Mouse (Mus musculus) spleen, postnatal 36 days (tissue): ENCODE results near the gene Kcnq1.

Experiments used
- DNase-seq, 2 experiments: peaks; one replicate each; pipeline ENCODE4 v3.0.0; 2022; ENCODE audit warnings: low spot score in 2 of 2, mixed read lengths in 1 of 2

The Kcnq1 gene

DNA sequence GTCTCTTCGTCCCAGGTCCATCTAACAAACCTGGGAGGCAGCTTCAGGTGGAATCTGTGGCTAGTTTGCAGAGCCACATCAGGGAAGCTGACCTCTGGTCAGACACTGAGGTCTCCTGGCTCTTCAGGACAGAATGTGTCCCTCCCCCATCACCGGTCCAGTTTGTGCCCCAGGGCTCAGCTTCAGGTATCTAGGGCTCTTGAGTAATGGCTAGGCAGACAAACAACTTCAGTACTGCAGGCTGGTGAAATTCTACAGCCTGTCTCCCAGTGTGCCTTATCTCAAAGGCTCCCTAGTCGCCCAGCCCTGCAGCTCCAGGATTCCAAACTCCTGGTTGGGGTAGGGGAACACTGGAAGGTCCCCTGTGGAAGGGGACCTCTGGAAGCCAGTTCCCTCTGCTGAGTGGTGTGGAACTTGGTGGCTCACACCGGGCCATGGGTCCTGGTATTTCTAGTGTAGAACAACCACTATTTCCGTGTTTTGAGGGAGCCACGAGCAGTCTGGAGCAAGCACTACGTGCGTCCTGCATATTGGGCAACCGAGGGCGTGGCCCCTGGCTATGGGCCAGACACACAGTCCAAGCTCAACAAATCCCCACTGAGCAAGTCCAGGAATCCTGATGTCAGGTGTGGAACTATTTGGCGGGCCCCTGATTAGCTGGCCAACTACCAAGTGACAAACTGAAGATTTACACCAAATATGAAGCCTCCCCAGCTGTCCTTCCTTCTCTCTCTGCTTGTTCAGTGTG, 207.6 kb downstream of the Kcnq1 start:
- no peak for DNase-seq

DNA sequence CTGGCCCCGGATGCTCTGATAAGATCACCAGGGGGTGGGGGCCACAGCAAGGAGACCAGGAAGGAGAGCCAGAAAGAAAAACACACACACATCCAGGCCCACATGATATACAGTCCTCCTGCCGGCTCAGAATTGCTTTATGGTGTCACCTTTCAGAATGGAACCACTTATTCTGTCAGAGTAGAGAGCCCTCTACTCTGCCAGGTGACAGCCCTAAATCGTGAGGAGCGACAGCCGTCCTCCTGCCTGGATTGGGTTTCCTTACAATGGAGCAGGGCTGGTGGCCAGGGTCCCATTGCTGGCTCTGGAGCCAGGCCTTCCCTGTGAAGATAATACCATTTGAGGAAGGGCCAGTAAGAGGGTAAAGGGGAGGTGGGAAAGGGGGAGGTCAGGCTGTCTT, 212.3 kb downstream of the Kcnq1 start:
- no peak for DNase-seq

DNA sequence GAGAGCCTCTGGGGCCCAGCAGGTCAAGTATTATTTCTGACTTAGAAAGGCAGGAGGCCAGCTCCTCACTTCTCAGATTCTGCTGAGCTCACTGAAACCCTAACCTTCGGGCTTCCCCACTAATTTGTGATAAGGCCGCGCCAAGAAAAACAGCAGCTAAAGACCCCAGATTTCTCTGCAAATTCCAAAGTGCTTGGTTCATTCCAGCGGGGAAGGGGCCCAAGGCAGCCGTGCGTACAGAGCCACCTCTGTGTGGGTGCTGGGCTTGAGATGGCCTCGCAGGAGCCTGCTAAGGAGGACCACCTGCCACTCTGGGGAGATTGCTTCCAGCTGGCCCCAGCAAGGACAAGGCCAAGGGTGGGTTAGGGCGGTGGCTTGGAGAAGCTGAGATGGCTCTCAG, 214.2 kb downstream of the Kcnq1 start:
- no peak for DNase-seq

DNA sequence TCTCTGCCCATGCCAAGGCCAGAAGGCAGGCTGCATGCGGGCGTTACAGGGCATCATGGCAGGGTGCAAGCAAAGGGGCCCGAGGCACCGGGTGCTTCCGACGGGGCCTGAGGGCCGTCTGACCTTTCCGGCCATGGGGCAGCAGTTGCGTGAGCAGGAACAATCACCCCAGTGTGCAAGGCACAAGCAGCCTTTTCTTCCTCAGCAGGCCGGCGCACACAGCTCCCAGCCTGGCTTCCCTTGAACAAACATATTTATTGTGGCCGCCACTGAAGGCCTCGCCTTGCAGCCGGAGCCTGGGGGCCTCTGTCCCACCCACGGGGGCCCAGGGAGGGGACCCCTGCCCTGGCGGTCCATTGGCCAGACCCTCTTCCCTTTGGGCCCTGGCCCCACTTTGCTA, 218.9 kb downstream of the Kcnq1 start:
- DNase-seq = no peak

DNA sequence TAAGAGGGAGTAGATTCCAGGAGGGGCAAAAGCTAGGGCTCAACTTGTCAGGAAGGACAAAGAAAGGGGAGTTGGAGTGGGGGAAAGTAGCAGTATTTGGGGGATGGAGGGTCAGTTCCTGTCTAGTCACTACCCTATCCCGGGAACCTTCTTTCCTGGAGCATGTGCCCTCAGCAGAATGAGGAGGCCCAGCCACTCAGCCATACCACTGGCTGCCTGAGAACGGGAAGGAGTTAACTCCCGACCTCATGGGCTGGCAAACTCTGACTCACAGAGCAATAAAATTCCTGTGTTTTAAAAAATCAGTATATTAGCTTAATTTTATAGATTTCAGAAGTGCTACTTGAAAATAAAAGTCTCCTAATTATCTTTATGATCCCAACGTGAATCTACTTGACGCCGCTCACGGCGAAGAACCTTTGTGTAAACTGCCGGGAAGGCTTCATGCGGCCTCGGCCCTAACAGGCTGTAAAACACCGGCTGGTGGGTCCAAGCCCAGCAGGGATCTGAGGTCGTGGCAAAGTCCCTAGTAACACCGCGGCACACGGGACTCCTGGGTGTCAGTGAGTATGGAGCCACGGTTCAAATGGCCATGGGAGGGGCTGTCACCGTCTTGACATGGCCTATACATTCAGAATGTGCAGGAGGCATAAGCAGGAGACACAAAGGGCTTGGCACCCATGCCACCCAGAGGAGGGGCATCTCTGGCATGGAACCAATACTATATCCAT, 222.2 kb downstream of the Kcnq1 start:
- no peak for DNase-seq

DNA sequence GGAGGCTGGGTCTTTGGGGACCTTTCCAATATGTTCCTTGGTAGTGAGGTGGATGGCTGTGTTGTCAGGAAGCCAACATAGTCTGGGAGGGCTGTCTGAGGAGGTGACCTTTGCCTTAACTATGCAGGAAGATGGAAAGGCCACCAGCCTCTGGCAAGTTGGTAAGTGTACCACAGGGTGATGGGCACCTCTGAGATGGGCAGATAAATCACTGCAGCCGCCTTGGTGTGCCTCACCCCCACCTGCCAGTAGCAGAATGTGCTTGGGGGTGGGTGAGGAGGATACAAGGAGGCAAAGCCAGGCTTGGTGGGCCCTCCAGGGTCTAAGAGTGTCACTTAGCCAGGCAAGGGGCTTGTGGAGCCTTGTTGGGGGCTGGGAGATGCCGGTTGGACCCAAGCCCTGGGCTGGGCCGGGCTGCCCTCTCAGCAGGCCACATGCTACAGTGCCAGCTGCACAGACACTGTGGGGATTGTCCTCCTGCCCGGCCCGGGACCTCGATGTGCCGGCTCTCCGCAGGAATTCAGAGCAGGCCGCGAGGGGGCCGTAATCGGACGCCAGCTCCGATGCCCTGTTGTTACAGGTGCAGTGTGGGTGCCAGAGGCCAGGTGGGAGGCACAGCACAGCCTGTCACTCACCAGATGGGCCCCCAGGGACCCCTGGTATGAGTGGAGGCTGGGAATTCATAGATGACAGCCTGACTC, 223.1 kb downstream of the Kcnq1 start:
- DNase-seq = no peak

DNA sequence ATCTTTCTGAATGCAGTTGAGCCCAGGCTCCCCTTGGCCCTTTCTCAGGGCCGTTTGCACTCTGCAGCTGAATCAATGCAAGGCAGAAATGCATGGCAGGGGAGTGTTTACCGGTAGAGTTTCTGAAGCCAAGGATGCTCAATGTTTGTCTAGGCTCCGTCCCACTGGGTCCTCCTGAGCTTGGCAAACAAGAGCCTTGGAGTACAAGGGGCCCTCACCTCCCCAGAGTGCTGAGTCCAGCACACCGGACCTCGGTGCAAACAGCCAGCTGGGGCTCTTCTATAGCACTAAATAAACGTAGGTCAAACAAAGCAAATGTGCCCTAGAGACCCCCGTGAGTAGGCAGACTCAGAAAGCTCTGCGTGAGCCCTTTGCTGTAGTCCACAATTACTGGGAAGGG, 226.9 kb downstream of the Kcnq1 start:
- no peak for DNase-seq

DNA sequence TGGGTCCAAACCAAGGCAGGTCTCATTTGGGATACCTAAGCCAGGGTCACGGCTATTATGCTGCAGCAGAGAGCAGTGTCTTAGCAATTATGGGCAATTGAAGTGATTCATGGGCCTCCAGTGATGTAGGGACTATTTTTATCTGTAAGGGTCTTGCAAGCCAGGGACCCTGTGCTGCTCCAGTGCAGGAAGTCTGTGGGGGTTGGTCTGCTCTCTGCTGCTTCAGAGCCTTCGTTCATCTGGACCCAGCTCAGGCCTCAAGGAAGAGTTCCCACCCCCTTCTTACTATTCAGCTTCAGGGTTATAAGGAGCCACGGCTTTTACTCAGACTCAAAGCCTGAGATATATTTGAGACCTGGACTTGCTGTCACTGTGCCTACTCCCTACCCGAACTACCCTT, 227.4 kb downstream of the Kcnq1 start:
- no peak for DNase-seq

DNA sequence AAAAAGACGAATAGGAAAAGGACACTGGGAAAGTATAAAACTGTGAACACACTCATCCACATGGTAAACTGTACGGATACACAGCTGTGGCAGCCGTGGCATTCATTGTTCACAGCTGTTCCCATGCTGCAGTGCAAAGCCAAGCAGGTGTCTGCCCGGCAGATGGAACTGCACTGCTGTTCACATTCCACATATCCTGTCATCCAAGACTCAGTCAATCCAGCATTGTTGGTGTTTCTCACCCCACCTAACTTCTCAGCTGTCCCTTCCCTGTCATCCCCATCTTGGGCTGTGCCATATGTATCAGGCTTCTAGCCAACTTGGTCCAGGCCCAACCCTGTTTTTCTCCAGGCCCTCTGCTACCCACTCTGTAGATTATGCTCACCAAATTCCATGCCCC, 232.5 kb downstream of the Kcnq1 start:
- DNase-seq = no peak

DNA sequence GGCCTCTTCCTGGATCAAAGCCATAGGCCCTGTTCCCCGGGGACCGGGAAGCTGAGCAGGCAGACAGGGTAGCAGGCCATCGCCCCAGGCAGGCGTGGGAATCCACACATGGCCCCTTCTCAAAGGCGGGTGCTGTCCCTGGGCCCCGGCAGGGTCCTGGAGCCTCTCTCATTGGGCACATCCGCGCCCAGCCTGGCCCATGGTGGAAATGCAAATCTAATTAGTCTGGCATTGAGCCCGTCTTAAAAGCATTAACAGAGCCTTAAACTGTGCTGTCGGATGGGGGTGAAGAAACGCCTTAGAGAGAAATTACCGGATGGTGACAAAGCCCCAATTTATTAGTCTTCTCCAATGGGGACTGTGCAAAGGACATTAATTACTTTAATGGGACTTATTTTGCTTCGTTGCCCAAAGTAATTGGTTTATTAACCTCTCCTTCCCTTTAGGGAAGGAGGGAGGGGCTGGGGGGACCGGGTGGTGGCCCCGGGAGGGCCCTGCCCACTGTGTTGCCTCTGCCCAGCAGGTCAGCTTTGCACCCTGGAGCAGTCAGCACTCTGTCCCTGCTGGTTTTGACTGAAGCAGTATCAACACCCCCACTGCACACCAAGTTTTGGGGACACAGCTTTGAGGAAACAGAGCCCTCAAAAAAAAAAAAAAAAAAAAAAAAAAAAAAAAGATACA, 234.6 kb downstream of the Kcnq1 start:
- DNase-seq = no peak

DNA sequence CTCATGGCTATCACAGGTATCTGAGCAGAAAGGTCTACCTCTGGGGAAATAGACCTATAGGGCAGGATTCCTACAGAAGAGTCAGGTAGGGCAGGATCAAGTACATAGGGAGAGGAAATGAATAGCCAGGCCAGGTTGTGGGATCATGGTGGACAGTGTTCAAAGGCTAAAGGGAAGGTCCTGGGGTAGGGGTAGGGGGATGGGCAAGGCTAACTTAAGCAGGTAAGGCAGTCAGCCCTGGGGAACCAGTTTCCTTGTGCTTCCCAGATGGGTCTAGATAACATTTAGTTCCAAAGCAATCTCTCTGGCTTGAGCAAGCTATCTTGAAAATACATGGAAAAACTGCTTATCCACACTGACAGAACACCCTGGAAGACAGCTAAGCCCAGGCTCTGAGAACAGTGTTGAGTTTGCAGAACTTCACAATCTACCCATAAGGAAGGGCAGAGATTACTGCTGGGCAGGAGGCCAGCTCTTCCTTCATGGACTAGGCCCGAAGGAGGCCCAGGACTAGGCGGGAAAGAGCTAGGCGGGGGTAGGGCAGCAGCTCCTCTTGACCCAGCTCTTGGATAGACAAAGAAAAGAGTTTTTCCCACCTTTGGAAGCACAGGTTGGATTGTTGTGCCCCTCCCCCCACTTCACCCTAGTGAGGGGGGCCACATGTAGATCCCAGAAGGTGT, 235.3 kb downstream of the Kcnq1 start:
- DNase-seq = no peak

DNA sequence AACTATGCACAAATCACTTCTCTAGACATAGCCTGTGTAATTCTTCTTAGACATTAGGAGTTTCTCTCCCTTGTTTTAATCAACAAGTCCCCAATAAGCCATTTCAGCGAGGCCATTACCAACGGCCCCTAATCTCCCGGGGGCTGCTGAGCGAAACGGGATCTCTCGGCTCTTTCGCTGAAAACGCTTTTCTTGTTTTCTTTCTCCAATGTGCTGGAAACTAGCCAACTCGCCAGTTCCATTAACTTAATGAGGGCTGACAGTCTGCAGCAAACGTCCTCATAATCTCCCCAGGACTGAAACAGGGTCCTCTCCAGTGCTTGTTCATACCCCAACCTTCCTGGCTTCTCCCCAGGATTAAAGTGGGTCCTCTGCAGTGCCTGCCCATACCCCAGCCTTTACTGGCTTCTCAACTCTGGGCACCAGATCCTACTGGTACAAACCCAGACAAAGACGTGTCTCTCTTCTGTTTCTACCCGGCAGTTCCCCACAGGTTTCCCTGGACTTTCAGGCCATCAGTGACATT, 237.7 kb downstream of the Kcnq1 start:
- no peak for DNase-seq

DNA sequence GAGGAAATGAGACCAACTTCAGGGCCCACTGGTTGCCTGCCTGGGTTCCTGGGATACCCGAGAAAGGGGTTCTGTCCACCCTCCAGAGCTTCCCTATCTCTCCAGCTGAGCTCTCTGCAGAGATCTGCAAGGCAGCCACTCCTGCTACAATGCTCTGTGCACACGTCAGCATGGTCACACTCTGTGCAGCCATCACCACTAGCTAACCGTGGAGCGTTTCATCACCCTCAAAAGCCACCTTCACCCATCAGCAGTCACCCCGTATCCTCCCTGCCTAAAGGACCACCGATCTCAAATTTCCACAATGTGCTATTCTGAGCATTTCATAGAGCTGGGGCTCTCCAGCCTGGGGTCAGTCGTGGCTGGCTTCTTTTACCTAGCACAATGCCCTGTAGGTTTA, 243.1 kb downstream of the Kcnq1 start:
- DNase-seq = no peak

DNA sequence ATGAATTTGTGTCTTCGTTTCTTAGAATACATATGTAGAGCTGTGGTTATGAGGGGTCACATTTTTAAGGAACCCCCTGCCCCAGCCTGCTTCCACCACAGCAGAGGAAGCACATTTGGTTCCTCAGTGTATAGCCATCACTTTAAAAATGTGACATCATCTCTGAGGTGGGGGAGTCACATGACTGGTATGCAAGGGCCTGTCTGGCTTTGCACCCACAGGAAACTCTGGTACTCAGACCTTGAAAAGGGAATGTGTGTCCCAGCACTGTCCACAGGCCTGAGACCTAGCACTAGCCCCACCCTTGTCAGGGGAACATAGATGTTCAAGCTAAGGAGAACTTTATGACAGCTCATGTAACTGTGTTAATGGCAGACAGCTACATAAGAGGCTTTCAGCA, 243.7 kb downstream of the Kcnq1 start:
- no peak for DNase-seq

DNA sequence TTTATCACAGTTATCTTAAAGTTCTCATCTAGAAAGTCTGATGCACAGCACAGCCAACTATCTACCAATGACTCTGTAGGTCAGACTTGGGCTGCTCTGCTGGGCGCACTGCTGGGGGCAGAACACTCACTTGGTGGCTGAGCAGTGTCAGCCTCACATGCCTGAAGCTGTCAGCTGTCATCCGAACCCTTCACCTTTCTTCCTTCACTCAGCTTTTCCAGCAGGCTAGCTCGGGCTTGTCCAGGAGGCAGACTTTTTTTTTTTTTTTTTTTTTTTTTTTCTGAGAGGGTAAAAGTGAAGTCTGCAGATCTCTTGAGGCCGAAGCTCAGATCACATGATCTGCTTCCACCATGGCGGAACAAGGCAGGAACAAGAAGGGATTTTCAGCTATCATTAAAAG, 249.7 kb downstream of the Kcnq1 start:
- no peak for DNase-seq

DNA sequence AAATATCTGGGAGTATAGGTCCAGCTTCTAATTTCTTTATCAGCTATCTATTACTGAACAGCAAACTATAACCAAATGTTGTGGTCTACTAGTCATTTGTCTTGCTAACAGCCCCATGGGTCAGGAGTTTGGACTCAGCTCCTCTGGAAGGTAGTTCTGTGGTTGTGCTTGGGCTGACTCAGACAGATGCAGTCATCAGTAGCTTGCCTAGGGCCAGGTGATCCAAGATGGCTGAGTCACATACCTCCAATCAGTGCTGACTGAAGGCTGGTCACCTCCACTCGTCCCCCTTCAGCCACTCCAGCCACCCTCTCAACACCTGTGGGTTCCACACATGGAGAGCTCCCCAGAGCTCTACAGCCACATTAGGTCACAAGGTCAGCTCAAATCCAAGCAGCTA, 250.9 kb downstream of the Kcnq1 start:
- no peak for DNase-seq

DNA sequence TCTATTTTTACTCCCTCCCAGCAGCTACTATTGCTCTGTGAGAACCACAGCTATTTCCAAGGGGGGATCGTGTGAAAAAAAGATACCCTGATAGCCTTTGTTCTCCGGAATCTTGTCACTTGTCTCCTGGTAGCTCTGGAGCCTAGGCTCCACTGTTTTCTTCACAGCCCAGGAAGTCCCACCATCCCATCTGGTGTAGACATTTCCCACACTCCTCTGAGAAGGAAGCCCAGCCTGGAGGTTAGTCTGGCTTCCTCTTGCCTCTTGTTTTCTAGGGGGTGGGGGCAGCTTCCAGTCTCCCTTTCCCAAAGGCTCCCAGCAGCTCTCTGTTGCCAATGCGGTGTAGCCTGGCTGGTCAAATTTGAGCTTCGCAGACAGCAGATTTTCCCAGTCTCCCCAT, 251.7 kb downstream of the Kcnq1 start:
- DNase-seq = no peak

DNA sequence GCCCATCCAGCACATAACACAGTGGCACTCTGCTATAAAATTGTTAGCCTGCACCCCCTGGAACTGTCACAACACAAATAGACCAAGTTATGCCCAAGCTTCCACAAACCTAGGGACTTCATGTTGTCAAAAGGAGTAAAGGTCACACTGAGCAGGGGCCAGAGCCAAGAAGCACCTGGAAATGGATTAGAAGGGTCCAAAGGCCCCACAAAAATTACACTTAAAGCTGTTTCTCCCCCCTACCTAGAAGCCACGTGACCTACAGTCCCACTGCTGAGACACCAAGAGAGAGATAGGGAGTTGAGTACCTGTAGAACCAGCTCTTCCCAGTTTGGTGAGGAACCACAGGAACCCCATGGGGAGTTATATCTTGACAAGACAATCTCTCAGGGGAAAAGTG, 253.6 kb downstream of the Kcnq1 start:
- no peak for DNase-seq

DNA sequence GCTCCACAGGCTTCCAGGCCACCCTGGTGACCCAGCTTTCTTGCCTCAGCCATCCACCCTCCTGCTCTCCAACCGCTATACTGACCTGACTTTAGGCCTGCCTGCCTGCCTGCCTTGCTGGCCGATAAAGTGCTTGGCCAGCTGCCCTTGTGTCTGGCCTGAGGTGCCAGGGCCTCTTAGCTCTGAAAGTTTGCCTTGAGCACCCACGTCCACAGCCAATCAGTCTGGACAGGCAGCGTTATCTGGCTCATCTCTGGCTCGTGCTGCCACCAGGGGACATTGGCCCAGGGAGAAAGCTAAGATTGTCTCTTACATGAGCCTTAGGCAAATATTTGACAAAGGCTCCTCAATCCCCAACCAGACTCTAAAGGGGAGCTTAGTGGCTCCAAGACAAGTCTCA, 254.6 kb downstream of the Kcnq1 start:
- no peak for DNase-seq

DNA sequence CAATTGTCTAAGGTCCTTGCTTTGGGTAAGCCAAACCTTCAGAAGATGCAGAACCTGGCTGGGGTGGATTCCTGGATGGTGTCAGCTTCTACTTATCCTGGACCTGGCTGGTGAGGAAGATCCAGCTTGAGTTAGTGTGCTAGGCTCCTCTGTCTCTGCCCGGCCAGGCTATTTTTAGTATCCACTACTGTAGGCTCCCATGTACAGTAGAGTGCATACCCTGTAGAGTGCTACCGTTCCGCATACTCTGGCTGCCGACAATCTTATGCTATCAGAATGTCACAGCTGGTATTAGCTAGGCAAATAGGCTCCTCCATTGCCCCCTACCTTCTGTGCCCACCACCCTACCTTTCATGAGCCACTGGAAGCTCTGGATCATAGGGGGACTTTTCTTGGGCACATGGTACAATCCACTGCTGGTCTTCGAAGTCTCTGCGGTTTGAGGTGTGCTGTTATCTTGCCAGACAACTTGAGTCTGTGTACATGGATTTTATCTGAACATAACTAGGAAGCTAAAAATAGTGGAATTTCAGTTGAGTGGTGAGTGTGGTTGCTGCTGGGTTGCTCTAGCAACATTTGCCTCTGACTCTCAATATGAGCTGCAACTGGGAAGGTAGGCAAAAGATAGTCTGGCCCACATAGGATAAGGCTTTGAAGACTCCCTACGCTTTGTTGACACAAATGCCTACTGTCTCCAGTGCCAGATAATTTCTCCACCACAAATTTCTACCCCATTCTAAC, 258.1 kb downstream of the Kcnq1 start:
- DNase-seq = no peak
